Comparison of ENCODE assay signal across 25 mouse cellular contexts in genomic region chr2:153781181-153781580, GRCm38 (mm10). TPM values are rescaled to one million over a fixed set of nuclear protein-coding genes. Genes with fewer than 3 reads are reported as not detected.
DNase-seq lines count a peak whose midpoint lies in the region; ATAC-seq and TF ChIP-seq lines count a peak whose summit lies in the region.
"Had no signal": no experiment of that assay in that cellular context is flagged by ENCODE, and none has a peak within 500 bp of the region (broad histone marks: within the 10 kb centered on the region; RNA-seq: fewer than 3 reads in every experiment).

No protein-coding gene starts in this region.

- no peak for TF ChIP-seq EP300 in liver, postnatal 0 days (IDR thresholded peaks at IDR 0.05; ENCODE audit: low read depth)

- H3K27me3 ChIP-seq in liver, postnatal 0 days (ENCODE audit: insufficient read depth, low read length), result no peaks in the 10 kb centered on the region
- H3K27me3 ChIP-seq in liver, embryonic 12.5 days (replicated peaks), result no peaks in the 10 kb centered on the region
- no peaks in the 10 kb centered on the region for H3K27me3 ChIP-seq in liver, embryonic 16.5 days (ENCODE audit: control insufficient read depth, insufficient read depth, low read depth, low read length)
- H3K27me3 ChIP-seq: CH12.LX; embryonic facial prominence, embryonic 12.5 days; forebrain, embryonic 13.5 days; forebrain, embryonic 15.5 days had no signal

- no peaks in the 10 kb centered on the region for H3K36me3 ChIP-seq in liver, postnatal 0 days (replicated peaks; ENCODE audit: insufficient read depth, low read length)
- no peaks in the 10 kb centered on the region for H3K36me3 ChIP-seq in liver, embryonic 12.5 days
- no peaks in the 10 kb centered on the region for H3K36me3 ChIP-seq in liver, embryonic 16.5 days (ENCODE audit: control insufficient read depth, insufficient read depth)
- H3K36me3 ChIP-seq: embryonic facial prominence, embryonic 10.5 days; embryonic facial prominence, embryonic 12.5 days; forebrain, embryonic 15.5 days; G1E had no signal

- no peak for ATAC-seq in liver, postnatal 0 days
- peak; percentile 58 for ATAC-seq in liver, embryonic 12.5 days
- peak; percentile 35; the same call in 1 of the 2 replicates for ATAC-seq in liver, embryonic 16.5 days (ENCODE audit: low read depth)
- ATAC-seq: forebrain, embryonic 13.5 days; forebrain, embryonic 15.5 days had no signal

- DNase-seq in liver, result peak; percentile 64
- no peak for DNase-seq in liver, postnatal 0 days
- DNase-seq in thymus, postnatal 25 days, result peak; percentile 5
- no peak for DNase-seq in thymus, postnatal 14 days
- no peak for DNase-seq in lung, adult 18-20 months
- DNase-seq in cerebellum, adult 9-10 months, result no peak
- DNase-seq: adrenal gland, adult 2 months; adrenal gland, postnatal 10 days; adrenal gland, postnatal 25 days; B cell, adult 2 months; cerebellum, adult 11 months; cerebellum, adult 18-20 months; cerebellum, adult 8-10 months; cerebellum, postnatal 10 days; cerebellum, postnatal 25 days had no signal

- no peak overlapping the region for H3K4me2 ChIP-seq in liver, postnatal 0 days (ENCODE audit: low read depth, low read length)
- H3K4me2 ChIP-seq in liver, embryonic 12.5 days, result peak overlapping the region; percentile 24
- no peak overlapping the region for H3K4me2 ChIP-seq in liver, embryonic 16.5 days (ENCODE audit: low read depth, low read length)
- H3K4me2 ChIP-seq: embryonic facial prominence, embryonic 12.5 days; forebrain, embryonic 13.5 days; forebrain, embryonic 15.5 days had no signal

- TF ChIP-seq CTCF in liver, postnatal 0 days (IDR thresholded peaks at IDR 0.05; ENCODE audit: low read depth), result no peak

- no peaks in the 10 kb centered on the region for H3K9me3 ChIP-seq in liver, postnatal 0 days (ENCODE audit: low read length)
- H3K9me3 ChIP-seq in liver, embryonic 12.5 days (replicated peaks), result no peaks in the 10 kb centered on the region
- H3K9me3 ChIP-seq in liver, embryonic 16.5 days (replicated peaks; ENCODE audit: control insufficient read depth, low read length), result no peaks in the 10 kb centered on the region
- H3K9me3 ChIP-seq: embryonic facial prominence, embryonic 10.5 days; embryonic facial prominence, embryonic 12.5 days; forebrain, embryonic 13.5 days; forebrain, embryonic 15.5 days; G1E had no signal

- H3K4me1 ChIP-seq in liver, postnatal 0 days (ENCODE audit: insufficient read depth), result peaks cover 9% of the 10 kb centered on the region
- H3K4me1 ChIP-seq in liver, embryonic 12.5 days, result peaks cover 46% of the 10 kb centered on the region
- H3K4me1 ChIP-seq in liver, embryonic 16.5 days (ENCODE audit: control insufficient read depth, low read depth, low read length), result peaks cover 12% of the 10 kb centered on the region

- WGBS in liver, postnatal 0 days (ENCODE audit: insufficient replicate concordance), result 58% methylated on average over 4 of the region's 4 CpGs
- WGBS in liver, embryonic 12.5 days (ENCODE audit: insufficient replicate concordance), result 55% methylated on average over 4 of the region's 4 CpGs
- WGBS in liver, embryonic 16.5 days (ENCODE audit: insufficient replicate concordance), result 51% methylated on average over 4 of the region's 4 CpGs

- H3K9ac ChIP-seq in liver, postnatal 0 days (replicated peaks), result no peak overlapping the region
- no peak overlapping the region for H3K9ac ChIP-seq in liver, embryonic 12.5 days
- no peak overlapping the region for H3K9ac ChIP-seq in liver, embryonic 16.5 days (ENCODE audit: low read depth, low read length)
- H3K9ac ChIP-seq: embryonic facial prominence, embryonic 12.5 days; forebrain, embryonic 13.5 days; forebrain, embryonic 15.5 days had no signal

- no peak overlapping the region for H3K4me3 ChIP-seq in liver, postnatal 0 days (ENCODE audit: low read depth, low read length)
- H3K4me3 ChIP-seq in liver, embryonic 12.5 days, result no peak overlapping the region
- H3K4me3 ChIP-seq in liver, embryonic 16.5 days (ENCODE audit: low read depth, low read length), result no peak overlapping the region
- H3K4me3 ChIP-seq: embryonic facial prominence, embryonic 10.5 days; embryonic facial prominence, embryonic 12.5 days; forebrain, embryonic 13.5 days; forebrain, embryonic 15.5 days had no signal

- H3K27ac ChIP-seq in liver, postnatal 0 days (ENCODE audit: low read depth), result no peak overlapping the region
- no peak overlapping the region for H3K27ac ChIP-seq in liver, embryonic 12.5 days
- no peak overlapping the region for H3K27ac ChIP-seq in liver, embryonic 16.5 days (ENCODE audit: low read length)
- H3K27ac ChIP-seq: embryonic facial prominence, embryonic 10.5 days; embryonic facial prominence, embryonic 12.5 days; forebrain, embryonic 13.5 days; forebrain, embryonic 15.5 days had no signal

RNA-seq across cellular contexts. Expression of gene Efcab8, which starts 1.4 kb away (rescaled TPM):
- 0.04 TPM in 1 of 2 replicates, not detected in the other for polyA plus RNA-seq in liver, postnatal 0 days (2015; fragmentation: Nextera tagmentation; extraction: Ambion mirVana)
- 0.10 and 0.16 TPM in 2 replicates for polyA plus RNA-seq in liver, embryonic 12.5 days (2016; fragmentation: Nextera tagmentation; extraction: Ambion mirVana)
- not detected in 2 replicates for polyA plus RNA-seq in liver, embryonic 16.5 days (2015; fragmentation: Nextera tagmentation; extraction: Ambion mirVana)
- polyA plus RNA-seq: CD4-positive, CD25-positive, alpha-beta regulatory T cell, adult 4 months; embryonic facial prominence, embryonic 10.5 days; forebrain, embryonic 11.5 days; forebrain, embryonic 15.5 days; G1E had no signal

RNA-seq across cellular contexts. Expression of gene Mapre1, which starts 40.1 kb away (rescaled TPM):
- 79.0 and 79.2 TPM in 2 replicates for polyA plus RNA-seq in liver, postnatal 0 days (2015; fragmentation: Nextera tagmentation; extraction: Ambion mirVana)
- 199 and 200 TPM in 2 replicates for polyA plus RNA-seq in liver, embryonic 12.5 days (2016; fragmentation: Nextera tagmentation; extraction: Ambion mirVana)
- 91.6 and 102 TPM in 2 replicates for polyA plus RNA-seq in liver, embryonic 16.5 days (2015; fragmentation: Nextera tagmentation; extraction: Ambion mirVana)

Comparison
In these comparisons a context has a peak if more than half of its experiments do, and no peak if none do; other contexts are left out.
1. DNase-seq: peak in liver (single experiment) and thymus, postnatal 25 days (single experiment); none in liver, postnatal 0 days (single experiment), thymus, postnatal 14 days (single experiment), lung, adult 18-20 months (0 of 2) and cerebellum, adult 9-10 months (single experiment).